Mouse (Mus musculus) ES-E14 (cell line): ENCODE data around the gene Rsph1. TPM values are rescaled to one million over a fixed set of nuclear protein-coding genes. Genes with fewer than 3 reads are reported as not detected.

Experiments
- DNase-seq: peaks from one replicate; pipeline ENCODE4 v3.0.0-alpha.2; 2013; ENCODE audit warnings: low read depth, low spot score
- H3K27ac ChIP-seq: 2 replicates; pipeline ENCODE4 v1.5.1; 2012; ENCODE audit warnings: low read depth, mild to moderate bottlenecking, low read length, moderate library complexity, mixed read lengths; ENCODE audit not compliant: poor library complexity, insufficient read depth, severe bottlenecking
- H3K36me3 ChIP-seq: 2 replicates; pipeline ENCODE4 v1.6.1; 2012; ENCODE audit warnings: mild to moderate bottlenecking, low read length, moderate library complexity, mixed read lengths; ENCODE audit not compliant: control insufficient read depth, poor library complexity, insufficient read depth, severe bottlenecking
- H3K4me1 ChIP-seq, 2 experiments: fragments of 150-350 bp in 1 of 2; sonication (generic) in 1 of 2; 2 replicates each; pipeline ENCODE4 v1.6.1; 2012; ENCODE audit warnings: low read length in 2 of 2, mild to moderate bottlenecking in 1 of 2, mixed read lengths in 1 of 2; ENCODE audit not compliant: control insufficient read depth in 2 of 2, insufficient read depth in 2 of 2, poor library complexity in 1 of 2
- H3K4me3 ChIP-seq, 2 experiments: fragments of 150-350 bp in 1 of 2; sonication (generic) in 1 of 2; 2 replicates each; pipeline ENCODE4 v1.5.1; 2012; ENCODE audit warnings: low read length in 2 of 2, low read depth in 1 of 2, mild to moderate bottlenecking in 1 of 2, mixed read lengths in 1 of 2; ENCODE audit not compliant: insufficient read depth in 1 of 2, poor library complexity in 1 of 2, severe bottlenecking in 1 of 2
- H3K9ac ChIP-seq: 2 replicates; pipeline ENCODE4 v1.6.1; 2012; ENCODE audit warnings: low read depth, mild to moderate bottlenecking, low read length, mixed read lengths; ENCODE audit not compliant: poor library complexity, insufficient read depth, severe bottlenecking
- H3K9me3 ChIP-seq: fragments of 150-350 bp; sonication (generic); 2 replicates; pipeline ENCODE4 v1.6.1; 2012; ENCODE audit warnings: low read depth, mild to moderate bottlenecking, low read length; ENCODE audit not compliant: control insufficient read depth, insufficient read depth
- CHD2 ChIP-seq: IDR thresholded peaks from 2 replicates; pipeline ENCODE4 v1.6.1; 2014; ENCODE audit warnings: mild to moderate bottlenecking, low read depth, low read length, inconsistent platforms
- HCFC1 ChIP-seq: IDR thresholded peaks from 2 replicates; pipeline ENCODE4 v1.6.1; 2012; ENCODE audit warnings: low read length, inconsistent platforms, borderline replicate concordance; ENCODE audit not compliant: insufficient read depth
- MAFK ChIP-seq: IDR thresholded peaks from 2 replicates; pipeline ENCODE4 v1.6.1; 2014; ENCODE audit warnings: mild to moderate bottlenecking, low read depth, low read length, inconsistent platforms; ENCODE audit not compliant: insufficient read depth
- ZC3H11A ChIP-seq: IDR thresholded peaks from 2 replicates; pipeline ENCODE4 v1.6.1; 2012; ENCODE audit warnings: low read depth, mild to moderate bottlenecking, inconsistent platforms, low read length, borderline replicate concordance
- ZNF384 ChIP-seq: IDR thresholded peaks from 2 replicates; pipeline ENCODE4 v1.6.1; 2012; ENCODE audit warnings: low read depth, low read length, inconsistent platforms
- in situ Hi-C, 2 experiments: fragments of 600-800 bp; cut with MboI; formaldehyde crosslinking; loops; one replicate each; pipeline ENCODE4 v1.15.1; 2025; ENCODE audit warnings: low sequenced_read_pairs in 2 of 2, inconsistent platforms in 1 of 2; ENCODE audit not compliant: unreplicated experiment in 2 of 2
- total RNA-seq: library from RNA; depleted of rRNA; stranded (reverse); fragments of 300-350 nt; gene quantifications from 2 replicates; pipeline ENCODE4 v1.2.3, GENCODE M21; 2012

The Rsph1 gene
- total RNA-seq, 1 experiment: 1.9 TPM

DNA sequence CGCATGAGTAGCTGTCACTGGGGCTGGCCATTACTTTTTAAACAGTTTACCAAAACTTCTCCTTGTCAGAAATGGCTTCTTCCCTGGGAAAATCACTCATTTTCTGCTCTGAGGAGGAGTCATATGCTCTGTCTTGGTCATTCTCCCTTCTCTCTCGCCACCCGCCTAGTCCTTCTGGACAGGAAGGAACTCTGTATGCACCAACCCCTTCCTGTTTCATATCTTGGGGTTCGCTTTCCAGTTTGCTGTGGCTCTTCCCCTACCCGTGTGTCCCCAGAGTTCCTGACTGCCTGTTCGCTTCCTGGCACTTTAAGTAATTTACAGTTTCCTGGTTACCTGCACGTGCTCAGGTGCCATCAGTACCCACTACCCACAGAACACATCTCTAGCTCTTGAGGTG is 50.3 kb downstream of the Rsph1 start:
- in situ Hi-C loops: no loop called here
- TF ChIP-seq MAFK: no peak
- TF ChIP-seq ZC3H11A: no peak
- no peak for TF ChIP-seq ZNF384
- no peak for TF ChIP-seq CHD2
- no peak for TF ChIP-seq HCFC1
- H3K36me3 ChIP-seq: peaks cover 3% of the 10 kb centered on the region; the same call in 1 of the 2 replicates
- no peaks in the 10 kb centered on the region for H3K4me1 ChIP-seq
- DNase-seq: no peak
- H3K9me3 ChIP-seq: no peaks in the 10 kb centered on the region
- no peak overlapping the region for H3K9ac ChIP-seq
- H3K4me3 ChIP-seq: no peak overlapping the region
- H3K27ac ChIP-seq: no peak overlapping the region

DNA sequence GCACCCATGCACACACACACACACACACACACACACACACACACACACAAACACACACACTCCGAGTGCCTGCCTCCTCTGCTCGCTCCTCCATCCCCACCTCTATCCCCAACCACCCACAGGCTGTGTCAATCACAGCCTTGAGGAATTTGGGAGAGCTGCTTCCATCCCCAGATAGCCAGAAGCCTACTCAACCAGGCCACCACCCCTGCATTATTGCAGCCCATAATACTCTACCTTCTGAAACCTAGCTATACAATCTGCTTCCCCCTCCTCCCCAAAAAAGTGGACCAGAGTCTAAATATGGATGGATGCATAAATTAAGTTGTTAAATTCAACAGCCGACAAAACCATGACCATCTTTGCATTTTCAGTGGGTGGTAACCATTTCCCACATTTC is 50.8 kb downstream of the Rsph1 start:
- in situ Hi-C loops: no loop called here
- Histone ChIP-seq H3K9ac (no peak overlapping the region), H3K27ac (no peak overlapping the region), H3K9me3 (no peaks in the 10 kb centered on the region), H3K4me3 (no peak overlapping the region), H3K36me3 (peaks cover 3% of the 10 kb centered on the region; the same call in 1 of the 2 replicates), H3K4me1 (no peaks in the 10 kb centered on the region)
- DNase-seq: no peak
- TF ChIP-seq ZNF384 (no peak), ZC3H11A (no peak), MAFK (no peak), CHD2 (no peak)

DNA sequence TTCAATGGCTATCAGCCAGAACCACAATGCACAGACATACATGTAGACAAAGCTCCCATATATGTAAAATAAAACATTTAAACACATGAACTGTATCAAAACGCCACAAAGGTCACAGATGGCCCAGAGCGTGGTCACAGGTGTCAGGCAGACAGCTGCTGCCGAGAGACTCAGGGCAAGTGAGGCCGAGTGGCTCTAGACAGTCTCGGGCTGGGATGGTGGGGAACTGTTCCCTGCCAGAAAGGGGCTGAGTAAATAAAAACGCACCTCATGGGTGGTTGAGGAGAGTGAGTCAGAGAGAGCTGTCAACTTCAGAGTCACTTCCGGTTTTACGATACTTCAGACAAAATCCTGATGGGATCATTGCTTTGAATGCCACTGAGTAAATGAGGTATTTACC is 52.6 kb downstream of the Rsph1 start:
- no peaks in the 10 kb centered on the region for H3K4me1 ChIP-seq
- peaks cover 4% of the 10 kb centered on the region; the same call in 1 of the 2 replicates for H3K36me3 ChIP-seq
- DNase-seq: no peak
- H3K4me3 ChIP-seq: no peak overlapping the region
- in situ Hi-C loops: no loop called here
- no peaks in the 10 kb centered on the region for H3K9me3 ChIP-seq
- H3K27ac ChIP-seq: no peak overlapping the region
- no peak overlapping the region for H3K9ac ChIP-seq
- no peak for TF ChIP-seq CHD2
- no peak for TF ChIP-seq MAFK
- TF ChIP-seq ZNF384: no peak
- TF ChIP-seq HCFC1: no peak
- TF ChIP-seq ZC3H11A: no peak

DNA sequence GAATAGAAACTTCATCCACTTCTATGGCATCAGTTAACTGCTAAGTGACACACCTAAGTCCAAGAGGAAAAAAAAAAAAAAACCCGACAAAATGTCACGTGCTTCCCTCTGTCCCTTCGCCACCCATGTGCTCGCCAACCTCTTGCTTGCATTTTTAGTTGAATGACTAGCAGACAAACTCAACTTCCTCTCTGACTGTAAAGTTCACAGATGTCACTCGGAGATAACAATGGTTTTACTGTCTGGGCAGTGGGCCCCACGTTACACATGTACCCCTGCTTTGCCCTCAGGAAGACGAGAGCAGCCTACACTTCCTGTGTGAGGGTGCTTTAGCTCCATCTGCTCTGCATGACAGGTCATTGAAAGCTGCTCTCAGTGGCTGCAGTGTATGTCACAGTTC is 53.3 kb downstream of the Rsph1 start:
- H3K4me3 ChIP-seq: no peak overlapping the region
- no peak for TF ChIP-seq ZC3H11A
- TF ChIP-seq MAFK: no peak
- no peak for TF ChIP-seq ZNF384
- no peak for TF ChIP-seq HCFC1
- TF ChIP-seq CHD2: no peak
- H3K27ac ChIP-seq: no peak overlapping the region
- DNase-seq: no peak
- no peaks in the 10 kb centered on the region for H3K9me3 ChIP-seq
- no peak overlapping the region for H3K9ac ChIP-seq
- no peaks in the 10 kb centered on the region for H3K4me1 ChIP-seq
- in situ Hi-C loops: no loop called here
- peaks cover 7% of the 10 kb centered on the region; the same call in 1 of the 2 replicates for H3K36me3 ChIP-seq

DNA sequence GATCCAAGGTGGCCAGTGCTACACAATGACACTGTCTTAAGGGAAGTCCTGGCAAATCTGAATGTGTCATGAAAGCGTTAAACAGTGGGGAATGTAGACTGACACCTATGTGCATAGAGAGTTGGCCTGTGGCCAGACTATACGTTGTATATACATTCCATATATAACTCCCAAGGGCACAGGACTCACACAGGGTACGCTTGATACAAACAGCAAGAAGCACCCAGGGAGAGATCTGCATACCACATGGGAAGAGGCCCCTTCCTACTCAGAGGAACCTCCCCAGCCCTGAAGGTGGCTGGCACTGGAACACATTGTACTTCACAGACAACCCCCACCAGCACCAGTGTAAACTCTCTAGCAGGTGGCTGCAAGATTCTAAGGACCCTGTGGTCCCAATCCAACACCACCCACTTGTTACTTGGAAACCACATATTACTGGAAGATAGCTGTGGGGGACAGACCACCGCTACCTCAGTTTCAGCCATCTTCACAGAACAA is 54.3 kb downstream of the Rsph1 start:
- TF ChIP-seq HCFC1 (no peak), ZNF384 (no peak), MAFK (no peak), CHD2 (no peak), ZC3H11A (no peak)
- no peak overlapping the region for H3K4me3 ChIP-seq
- H3K9ac ChIP-seq: no peak overlapping the region
- no peaks in the 10 kb centered on the region for H3K4me1 ChIP-seq
- no peak overlapping the region for H3K27ac ChIP-seq
- H3K36me3 ChIP-seq: peaks cover 9% of the 10 kb centered on the region; the same call in 1 of the 2 replicates
- in situ Hi-C loops: no loop called here
- no peaks in the 10 kb centered on the region for H3K9me3 ChIP-seq
- DNase-seq: no peak
